In genomic region chr11:72215410-72215797, GRCm38 (mm10) we compare ENCODE assay signal across 7 mouse cellular contexts. TPM values are rescaled to one million over a fixed set of nuclear protein-coding genes. Genes with fewer than 3 reads are reported as not detected.
DNase-seq lines count a peak whose midpoint lies in the region; ATAC-seq and TF ChIP-seq lines count a peak whose summit lies in the region.

Gene Med31 (minus strand): TSS chr11:72215592.

- H3K27me3 ChIP-seq in intestine, postnatal 0 days (replicated peaks; ENCODE audit: control insufficient read depth, insufficient read depth, low read length), result no peaks in the 10 kb centered on the region
- no peaks in the 10 kb centered on the region for H3K27me3 ChIP-seq in limb, embryonic 10.5 days (ENCODE audit: low read depth, poor library complexity, severe bottlenecking)
- H3K27me3 ChIP-seq in midbrain, embryonic 11.5 days (ENCODE audit: control insufficient read depth, insufficient read depth, low read length), result no peaks in the 10 kb centered on the region

- peak within 1 kb of the TSS; percentile 71 for H3K9ac ChIP-seq in intestine, postnatal 0 days (ENCODE audit: low read depth, low read length)
- peak within 1 kb of the TSS; percentile 83 for H3K9ac ChIP-seq in midbrain, embryonic 11.5 days (ENCODE audit: low read length)

- peak within 1 kb of the TSS; percentile 65 for H3K4me3 ChIP-seq in intestine, postnatal 0 days (ENCODE audit: low read depth, low read length)
- H3K4me3 ChIP-seq in limb, embryonic 10.5 days, result peak within 1 kb of the TSS; percentile 73
- H3K4me3 ChIP-seq in midbrain, embryonic 11.5 days (ENCODE audit: low read depth, low read length), result peak within 1 kb of the TSS; percentile 83

- peak; percentile 84 for DNase-seq in adrenal gland, adult 8-10 months
- DNase-seq in embryo, embryonic 10.5 days (ENCODE audit: low spot score), result peak; percentile 63
- peak; percentile 66 for DNase-seq in limb, embryonic 10.5 days (ENCODE audit: low spot score)
- no peak for DNase-seq in midbrain, embryonic 11.5 days (ENCODE audit: low spot score, missing footprints)
- DNase-seq in skeletal muscle tissue, adult 2 months (ENCODE audit: low read depth, low spot score), result peak; percentile 93

- peaks cover 15% of the 10 kb centered on the region for H3K36me3 ChIP-seq in intestine, postnatal 0 days (ENCODE audit: control insufficient read depth, insufficient read depth)
- peaks cover 26% of the 10 kb centered on the region for H3K36me3 ChIP-seq in limb, embryonic 10.5 days
- no peaks in the 10 kb centered on the region; the same call in 1 of the 2 replicates for H3K36me3 ChIP-seq in midbrain, embryonic 11.5 days (ENCODE audit: control insufficient read depth, insufficient read depth, low read length)

- no peaks in the 10 kb centered on the region for H3K9me3 ChIP-seq in intestine, postnatal 0 days (ENCODE audit: control insufficient read depth)
- H3K9me3 ChIP-seq in limb, embryonic 10.5 days (replicated peaks), result no peaks in the 10 kb centered on the region
- no peaks in the 10 kb centered on the region for H3K9me3 ChIP-seq in midbrain, embryonic 11.5 days (ENCODE audit: control insufficient read depth, low read length)

- no peak for TF ChIP-seq CTCF in intestine, postnatal 0 days (IDR thresholded peaks at IDR 0.05; ENCODE audit: low read depth)

- peak within 1 kb of the TSS; percentile 82 for H3K4me2 ChIP-seq in intestine, postnatal 0 days (replicated peaks; ENCODE audit: low read depth)
- peak within 1 kb of the TSS; percentile 99 for H3K4me2 ChIP-seq in midbrain, embryonic 11.5 days

- peak within 1 kb of the TSS; percentile 74 for H3K27ac ChIP-seq in intestine, postnatal 0 days (ENCODE audit: low read depth, low read length)
- peak within 1 kb of the TSS; percentile 87 for H3K27ac ChIP-seq in limb, embryonic 10.5 days
- H3K27ac ChIP-seq in midbrain, embryonic 11.5 days (ENCODE audit: low read depth, low read length), result peak within 1 kb of the TSS; percentile 59

- under 1% methylated on average over 29 of the region's 29 CpGs for WGBS in intestine, postnatal 0 days
- 5% methylated on average over 29 of the region's 29 CpGs for WGBS in limb, embryonic 10.5 days
- WGBS in midbrain, embryonic 11.5 days, result 5% methylated on average over 29 of the region's 29 CpGs

- H3K4me1 ChIP-seq in intestine, postnatal 0 days (replicated peaks; ENCODE audit: control insufficient read depth, insufficient read depth, low read length), result 0 out of 2 replicates have a peak, but pooled peaks cover 2% of the 10 kb centered on the region
- H3K4me1 ChIP-seq in limb, embryonic 10.5 days, result peaks cover 12% of the 10 kb centered on the region
- peaks cover 18% of the 10 kb centered on the region for H3K4me1 ChIP-seq in midbrain, embryonic 11.5 days (ENCODE audit: control insufficient read depth, insufficient read depth, low read length)

- peak; percentile 63 for ATAC-seq in granulocyte monocyte progenitor cell, adult 5-6 weeks (replicated peaks; ENCODE audit: poor library complexity, severe bottlenecking)
- ATAC-seq in intestine, postnatal 0 days, result peak; percentile 81
- ATAC-seq in midbrain, embryonic 11.5 days (ENCODE audit: low FRiP score), result peak; percentile 76

RNA-seq across cellular contexts. Expression of gene Med31, which starts in this region (rescaled TPM):
- total RNA-seq in adrenal gland, adult 8-10 months (2022), result 10 to 100 TPM; 10.9 to 15.5 (median 13.1) TPM
- 12.2 and 12.4 TPM in 2 replicates for total RNA-seq in granulocyte monocyte progenitor cell, adult 5-6 weeks (2014; fragmentation: Nextera tagmentation)
- 12.7 and 20.9 TPM in 2 replicates for total RNA-seq in granulocyte monocyte progenitor cell, adult 5-6 weeks (2017)
- 23.9 and 25.5 TPM in 2 replicates for polyA plus RNA-seq in intestine, postnatal 0 days (2015; fragmentation: Nextera tagmentation; extraction: Ambion mirVana)
- 44.7 and 47.4 TPM in 2 replicates for polyA plus RNA-seq in limb, embryonic 10.5 days (2016; fragmentation: Nextera tagmentation; extraction: Ambion mirVana)
- 55.7 and 56.7 TPM in 2 replicates for polyA plus RNA-seq in midbrain, embryonic 11.5 days (2014; fragmentation: Nextera tagmentation; extraction: Ambion mirVana)
